Mouse (Mus musculus) small intestine, adult 10 weeks (tissue): Measurements from ENCODE around the gene Cgn. TPM values are rescaled to one million over a fixed set of nuclear protein-coding genes. Genes with fewer than 3 reads are reported as not detected.

Source experiments
- polyA plus RNA-seq: library from polyadenylated mRNA; stranded (reverse); fragments of 350-450 nt; fragmentation: Illumina TruSeq; extraction: RNeasy Lipid Tissue Mini Kit (QIAGEN cat#74804); gene quantifications from one replicate; pipeline ENCODE4 v1.2.3, GENCODE M21; 2014; ENCODE audit warnings: low replicate concordance

Gene Cgn
- 18.8 TPM for polyA plus RNA-seq

DNA sequence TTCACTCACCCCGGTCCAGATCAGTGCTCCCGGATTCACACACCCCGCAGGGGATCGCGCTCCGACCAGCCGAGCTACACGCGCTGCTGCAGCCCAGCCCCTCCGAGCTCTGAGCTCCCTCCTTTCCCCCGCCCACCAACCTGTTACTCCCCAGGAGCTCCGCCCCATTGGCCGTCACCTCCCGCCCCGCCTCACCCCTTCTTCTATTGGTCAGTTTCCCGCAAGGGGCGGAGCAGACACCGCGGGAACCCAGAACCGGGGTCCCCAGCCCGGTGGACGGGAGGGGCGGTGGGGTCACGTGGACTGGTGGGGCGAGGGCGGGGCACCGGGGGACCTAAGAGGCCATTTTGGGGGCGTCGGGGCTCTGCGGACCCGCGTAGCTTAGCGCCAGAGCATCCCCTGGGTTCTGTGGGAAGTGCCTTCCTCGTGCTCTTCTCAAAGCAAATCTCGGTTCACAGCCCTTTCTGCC lies at the start of gene Cgn:
Gene Cgn, minus strand, starts transcription at position 126 of the 469 bp plus-strand sequence.

Other genes starting within 250 kb of the Cgn start
- 38.1 TPM for gene Snx27, start 203.8 kb downstream of the Cgn start, polyA plus RNA-seq
- gene Gm10972, start 143.4 kb downstream of the Cgn start, polyA plus RNA-seq = not detected
- 9.9 TPM for gene Tuft1, start 127.6 kb downstream of the Cgn start, polyA plus RNA-seq
- gene Selenbp2, start 92.9 kb downstream of the Cgn start, polyA plus RNA-seq = not detected
- gene Pogz, start 51.1 kb upstream of the Cgn start, polyA plus RNA-seq = 11.0 TPM
- gene Psmb4, start 100.5 kb upstream of the Cgn start, polyA plus RNA-seq = 19.9 TPM
- gene Selenbp1, start 146.6 kb upstream of the Cgn start, polyA plus RNA-seq = 2.3 TPM
- gene Rfx5, start 167.6 kb upstream of the Cgn start, polyA plus RNA-seq = 15.5 TPM
- 3.2 TPM for gene Pi4kb, start 188.2 kb upstream of the Cgn start, polyA plus RNA-seq
- 4.2 TPM for gene Zfp687, start 229.0 kb upstream of the Cgn start, polyA plus RNA-seq